Mouse (Mus musculus) lung, embryonic 16.5 days (tissue): ENCODE data around the gene Try10. TPM values are rescaled to one million over a fixed set of nuclear protein-coding genes. Genes with fewer than 3 reads are reported as not detected.
"Not testable (repeated sequence)": the region's sequence is repeated elsewhere in the genome, so short reads cannot be mapped to it uniquely, and the experiment has no call there.

ENCODE experiments used
- ATAC-seq: fragments of 200-750 bp; cut with Nextera tagmentation; 2 replicates; pipeline ENCODE4 v1.8.0; 2017; ENCODE audit warnings: low read depth, mild to moderate bottlenecking, moderate library complexity
- H3K27ac ChIP-seq: fragments of 300-500 bp; sonication (generic); 2 replicates; pipeline ENCODE4 v1.5.1; 2014; ENCODE audit warnings: mild to moderate bottlenecking, control low read depth, low read length
- H3K27me3 ChIP-seq: fragments of 300-500 bp; sonication (generic); 2 replicates; pipeline ENCODE4 v1.6.1; 2014; ENCODE audit warnings: low read depth, low read length, mixed read lengths; ENCODE audit not compliant: control insufficient read depth, insufficient read depth
- H3K36me3 ChIP-seq: fragments of 300-500 bp; sonication (generic); 2 replicates; pipeline ENCODE4 v1.6.1; 2014; ENCODE audit warnings: low read length; ENCODE audit not compliant: control insufficient read depth, insufficient read depth
- H3K4me1 ChIP-seq: fragments of 300-500 bp; sonication (generic); replicated peaks from 2 replicates; pipeline ENCODE4 v1.6.1; 2014; ENCODE audit warnings: low read length, mixed read lengths; ENCODE audit not compliant: control insufficient read depth, insufficient read depth
- H3K4me2 ChIP-seq: fragments of 300-500 bp; sonication (generic); 2 replicates; pipeline ENCODE4 v1.6.1; 2014; ENCODE audit warnings: low read depth, low read length, control low read depth
- H3K4me3 ChIP-seq: fragments of 300-500 bp; sonication (generic); 2 replicates; pipeline ENCODE4 v1.5.1; 2014; ENCODE audit warnings: mild to moderate bottlenecking, low read length, control low read depth
- H3K9ac ChIP-seq: fragments of 300-500 bp; sonication (generic); 2 replicates; pipeline ENCODE4 v1.6.1; 2014; ENCODE audit warnings: low read length, control low read depth
- H3K9me3 ChIP-seq: fragments of 300-500 bp; sonication (generic); 2 replicates; pipeline ENCODE4 v1.6.1; 2016; ENCODE audit warnings: low read length; ENCODE audit not compliant: control insufficient read depth
- WGBS: fragments of 180-500 bp; shearing (Covaris S2); extraction: QIAGEN DNeasy Blood & Tissue Kit; methylation state at CpG from one replicate; pipeline ENCODE4 v1.1.7; 2014; 5-methylcytosine and 5-hydroxymethylcytosine counted together
- polyA plus RNA-seq: library from polyadenylated mRNA; unstranded; fragments of >200 nt; fragmentation: Nextera tagmentation; extraction: Ambion mirVana; gene quantifications from 2 replicates; pipeline ENCODE4 v1.2.1, GENCODE M21; 2015

Gene Try10
- polyA plus RNA-seq: not detected in 2 replicates

- Histone ChIP-seq H3K36me3 (no peaks in the 10 kb centered on the region), H3K4me1 (no peaks in the 10 kb centered on the region), H3K27ac (no peak within 1 kb of the TSS), H3K4me2 (no peak within 1 kb of the TSS), H3K4me3 (no peak within 1 kb of the TSS), H3K27me3 (no peaks in the 10 kb centered on the region), H3K9ac (no peak within 1 kb of the TSS), H3K9me3 (no peaks in the 10 kb centered on the region)
- WGBS: 64% methylated on average over 2 of the region's 2 CpGs
- ATAC-seq: no peak
Observed at GRCm38 (mm10) chr6:41353932-41354331, at the start of gene Try10. TSS of gene Try10 (plus strand) at chr6:41354105.

- not testable (repeated sequence) for H3K27ac ChIP-seq, H3K4me1 ChIP-seq, H3K36me3 ChIP-seq, H3K27me3 ChIP-seq, H3K9ac ChIP-seq, H3K4me3 ChIP-seq, H3K9me3 ChIP-seq, H3K4me2 ChIP-seq, ATAC-seq
- WGBS: 61% methylated on average over 3 of the region's 3 CpGs
Observed at GRCm38 (mm10) chr6:41316741-41317140, 37.2 kb upstream of the Try10 start, which contains the start of gene Try5. TSS of gene Try5 (minus strand) at chr6:41316841.

- H3K36me3 ChIP-seq, H3K27me3 ChIP-seq, ATAC-seq, H3K9me3 ChIP-seq, H3K4me3 ChIP-seq, H3K9ac ChIP-seq, H3K27ac ChIP-seq, H3K4me1 ChIP-seq, H3K4me2 ChIP-seq: not testable (repeated sequence)
- 67% methylated on average over 1 of the region's 2 CpGs for WGBS
Observed at GRCm38 (mm10) chr6:41373772-41374171, 19.9 kb downstream of the Try10 start.

- not testable (repeated sequence) for H3K9ac ChIP-seq, H3K36me3 ChIP-seq
Observed at GRCm38 (mm10) chr6:41377578-41377977, 23.7 kb downstream of the Try10 start, which contains the start of gene Prss3. TSS of gene Prss3 (minus strand) at chr6:41377678.

GRCm38 (mm10) chr6:41386781-41387180 is 32.9 kb downstream of the Try10 start:
- H3K9me3 ChIP-seq: no peaks in the 10 kb centered on the region
- no peak for ATAC-seq
- no peaks in the 10 kb centered on the region for H3K4me1 ChIP-seq
- no peaks in the 10 kb centered on the region for H3K36me3 ChIP-seq
- no peak overlapping the region for H3K4me2 ChIP-seq
- H3K27me3 ChIP-seq: no peaks in the 10 kb centered on the region
- 65% methylated on average over 2 of the region's 2 CpGs for WGBS
- no peak overlapping the region for H3K4me3 ChIP-seq
- H3K9ac ChIP-seq: no peak overlapping the region
- no peak overlapping the region for H3K27ac ChIP-seq

More at GRCm38 (mm10) chr6:41377578-41377977, 23.7 kb downstream of the Try10 start, which contains the start of gene Prss3:
- ATAC-seq, H3K9me3 ChIP-seq, H3K4me3 ChIP-seq, H3K27ac ChIP-seq, H3K4me2 ChIP-seq, H3K27me3 ChIP-seq, H3K4me1 ChIP-seq: not testable (repeated sequence)

GRCm38 (mm10) chr6:41391640-41392039 is 37.7 kb downstream of the Try10 start:
- H3K9me3 ChIP-seq, H3K27me3 ChIP-seq, H3K27ac ChIP-seq, H3K9ac ChIP-seq, H3K4me3 ChIP-seq, ATAC-seq, H3K4me1 ChIP-seq, H3K4me2 ChIP-seq, H3K36me3 ChIP-seq: not testable (repeated sequence)
- WGBS: 48% methylated on average over 1 of the region's 1 CpGs

- not testable (repeated sequence) for ATAC-seq, H3K36me3 ChIP-seq, H3K9me3 ChIP-seq, H3K4me3 ChIP-seq, H3K4me2 ChIP-seq, H3K9ac ChIP-seq, H3K27ac ChIP-seq, H3K27me3 ChIP-seq, H3K4me1 ChIP-seq
Observed at GRCm38 (mm10) chr6:41392056-41392455, 38.2 kb downstream of the Try10 start, which contains the start of gene Gm5771. TSS of gene Gm5771 (plus strand) at chr6:41392356.

Other genes with a start within 250 kb of the Try10 start
- gene Try4, start 51.8 kb upstream of the Try10 start, polyA plus RNA-seq: not detected in 2 replicates
- gene Try5, start 37.3 kb upstream of the Try10 start, polyA plus RNA-seq: not detected in 2 replicates
- not detected in 2 replicates for gene Prss3, start 23.6 kb downstream of the Try10 start, polyA plus RNA-seq
- not detected in 2 replicates for gene Gm5771, start 38.3 kb downstream of the Try10 start, polyA plus RNA-seq
- not detected in 2 replicates for gene Gm10334, start 92.0 kb downstream of the Try10 start, polyA plus RNA-seq
- 0.44 TPM in 1 of 2 replicates, not detected in the other for gene Prss1, start 104.8 kb downstream of the Try10 start, polyA plus RNA-seq
- not detected in 2 replicates for gene Prss2, start 167.7 kb downstream of the Try10 start, polyA plus RNA-seq